Mouse (Mus musculus) thymus, adult 2 months (tissue): ENCODE measurements around the gene Ccdc6. TPM values are rescaled to one million over a fixed set of nuclear protein-coding genes. Genes with fewer than 3 reads are reported as not detected.

Experiments
- DNase-seq: peaks from one replicate; pipeline ENCODE4 v3.0.0; 2021
- H3K27ac ChIP-seq: fragments of 200-500 bp; 2 replicates; pipeline ENCODE4 v1.5.1; 2012; ENCODE audit warnings: low read length, control low read depth; ENCODE audit not compliant: control insufficient read depth, insufficient read depth
- H3K27me3 ChIP-seq: fragments of 200-500 bp; 2 replicates; pipeline ENCODE4 v1.6.1; 2012; ENCODE audit warnings: mild to moderate bottlenecking, low read length, moderate library complexity, mixed read lengths; ENCODE audit not compliant: control insufficient read depth, insufficient read depth
- H3K36me3 ChIP-seq: fragments of 200-500 bp; 2 replicates; pipeline ENCODE4 v1.6.1; 2012; ENCODE audit warnings: mild to moderate bottlenecking, low read length, moderate library complexity; ENCODE audit not compliant: control insufficient read depth, insufficient read depth
- H3K4me1 ChIP-seq: fragments of 200-500 bp; replicated peaks from 2 replicates; pipeline ENCODE4 v1.6.1; 2012; ENCODE audit warnings: low read length; ENCODE audit not compliant: control insufficient read depth, insufficient read depth
- H3K4me3 ChIP-seq: fragments of 200-500 bp; 2 replicates; pipeline ENCODE4 v1.5.1; 2012; ENCODE audit warnings: mild to moderate bottlenecking, low read length, control low read depth, moderate library complexity; ENCODE audit not compliant: control insufficient read depth, insufficient read depth
- CTCF ChIP-seq: fragments of 200-500 bp; IDR thresholded peaks from 2 replicates; pipeline ENCODE4 v1.5.1; 2012; ENCODE audit warnings: mild to moderate bottlenecking, control low read depth, low read length, moderate library complexity, borderline replicate concordance; ENCODE audit not compliant: control insufficient read depth, poor library complexity, insufficient read depth; ENCODE audit errors: extremely low read depth
- POLR2A ChIP-seq: fragments of 200-500 bp; IDR thresholded peaks from 2 replicates; pipeline ENCODE4 v1.6.1; 2012; ENCODE audit warnings: mild to moderate bottlenecking, low read length, control low read depth, moderate library complexity; ENCODE audit not compliant: control insufficient read depth, poor library complexity, insufficient read depth; ENCODE audit errors: extremely low read depth
- WGBS: fragments of 180-500 bp; shearing (Covaris S2); methylation state at CpG from one replicate; pipeline ENCODE4 v1.1.7; 2018; 5-methylcytosine and 5-hydroxymethylcytosine counted together
- polyA plus RNA-seq: library from polyadenylated mRNA; depleted of rRNA; stranded (reverse); fragments of >200 nt; gene quantifications from 2 replicates; pipeline ENCODE4 v1.2.3, GENCODE M21; 2012

Ccdc6 gene
- polyA plus RNA-seq, 1 experiment: 45.5 TPM

DNA sequence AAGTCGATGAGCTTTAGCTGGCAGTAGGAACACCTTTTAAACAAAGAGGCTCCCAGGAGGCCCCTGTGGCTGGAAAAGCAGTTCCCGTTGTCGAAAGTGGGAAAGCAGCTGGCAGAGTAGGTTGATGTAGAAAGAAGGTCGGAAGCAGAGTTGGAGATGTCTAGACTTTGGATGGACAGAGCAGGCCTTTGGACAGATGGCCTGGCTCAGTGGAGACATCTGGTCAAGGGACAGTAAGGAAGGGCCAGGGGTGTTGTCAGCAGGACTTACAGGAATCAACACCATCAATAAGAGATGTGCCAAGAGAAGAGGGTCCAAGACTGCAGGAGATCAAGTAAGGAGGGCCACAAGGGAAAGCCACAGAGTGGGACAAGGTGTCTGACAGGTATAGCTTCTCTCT is 53.4 kb downstream of the Ccdc6 start:
- Histone ChIP-seq H3K27ac (no peak overlapping the region), H3K36me3 (peaks cover 10% of the 10 kb centered on the region; the same call in 1 of the 2 replicates), H3K4me3 (no peak overlapping the region), H3K27me3 (no peaks in the 10 kb centered on the region), H3K4me1 (peaks cover 4% of the 10 kb centered on the region)
- no peak for DNase-seq
- WGBS: 94% methylated on average over 4 of the region's 4 CpGs
- TF ChIP-seq CTCF (no peak), POLR2A (no peak)

DNA sequence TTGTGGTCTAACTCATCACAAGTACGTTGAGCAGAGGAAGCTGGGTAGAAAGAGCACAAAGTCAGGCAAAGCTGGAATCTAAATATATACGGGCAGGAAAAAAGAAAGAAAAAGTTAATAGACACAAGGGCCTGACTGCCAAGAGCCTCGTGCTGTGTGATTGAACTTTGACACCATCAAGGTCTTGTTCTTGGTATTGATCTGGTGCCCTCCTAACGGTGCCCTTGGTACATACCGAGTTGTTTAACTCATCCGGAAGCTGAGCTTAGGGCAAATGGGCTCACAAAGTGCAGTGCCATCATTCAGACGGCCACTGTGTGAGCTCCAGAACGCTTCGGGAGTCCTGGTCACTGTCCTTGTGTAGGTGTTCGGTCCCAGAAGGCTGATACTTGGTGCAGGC is 54.2 kb downstream of the Ccdc6 start:
- peaks cover 6% of the 10 kb centered on the region; the same call in 1 of the 2 replicates for H3K36me3 ChIP-seq
- H3K27ac ChIP-seq: no peak overlapping the region
- 95% methylated on average over 10 of the region's 10 CpGs for WGBS
- H3K4me3 ChIP-seq: no peak overlapping the region
- H3K27me3 ChIP-seq: no peaks in the 10 kb centered on the region
- DNase-seq: no peak
- TF ChIP-seq CTCF (no peak), POLR2A (no peak)
- peaks cover 4% of the 10 kb centered on the region for H3K4me1 ChIP-seq

DNA sequence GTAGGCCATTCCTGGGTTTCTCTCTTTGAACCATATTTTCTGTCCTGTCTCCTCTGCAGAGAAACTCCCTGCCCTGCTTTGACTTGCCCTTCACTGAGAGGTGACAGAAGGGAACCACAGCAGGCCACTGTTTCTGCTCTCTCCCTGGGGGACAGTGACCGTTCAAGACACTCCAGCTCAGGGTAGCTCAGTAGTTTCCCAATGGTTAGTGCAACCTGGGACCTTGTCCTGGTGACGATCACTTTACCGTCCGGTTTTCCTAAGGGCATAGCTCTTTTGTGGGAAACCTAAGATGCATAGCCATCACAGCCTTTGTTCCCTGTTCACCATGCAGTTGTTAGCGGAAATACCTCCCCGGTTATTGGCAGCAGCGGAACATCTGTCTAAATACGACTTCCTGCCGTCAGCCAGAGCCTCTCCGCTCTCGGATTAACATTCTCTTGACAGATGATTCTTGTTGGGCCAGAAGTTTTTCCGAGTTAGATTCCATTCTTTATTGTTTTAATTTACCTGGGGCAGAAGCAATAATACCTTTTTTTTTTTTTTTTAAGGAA is 55.3 kb downstream of the Ccdc6 start:
- no peak for TF ChIP-seq CTCF
- no peak for TF ChIP-seq POLR2A
- Histone ChIP-seq H3K4me3 (no peak overlapping the region), H3K27me3 (no peaks in the 10 kb centered on the region), H3K27ac (peak overlapping the region; percentile 59; the same call in 1 of the 2 replicates), H3K36me3 (peaks cover 9% of the 10 kb centered on the region), H3K4me1 (peaks cover 4% of the 10 kb centered on the region)
- no peak for DNase-seq
- WGBS: 58% methylated on average over 12 of the region's 12 CpGs

DNA sequence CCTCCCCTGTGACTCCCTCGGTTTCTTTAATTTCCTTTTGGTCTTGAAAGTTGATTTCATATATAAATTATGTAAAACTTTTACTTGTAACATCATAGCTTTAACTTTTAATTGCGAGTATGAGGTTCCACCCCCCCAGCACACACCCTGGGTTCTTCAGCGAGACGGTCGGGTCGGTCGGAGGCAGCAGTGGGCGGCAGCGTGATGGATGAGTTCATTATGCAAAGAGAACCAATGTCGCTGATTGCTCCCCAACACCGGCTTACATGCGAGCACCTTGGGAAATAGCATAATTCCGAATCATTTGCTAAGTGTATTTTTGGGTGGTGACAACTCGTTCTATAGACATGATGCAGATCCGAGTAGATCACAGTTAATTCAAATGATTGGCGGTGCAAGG is 56.9 kb downstream of the Ccdc6 start:
- Histone ChIP-seq H3K27me3 (no peaks in the 10 kb centered on the region), H3K27ac (no peak overlapping the region), H3K4me1 (peaks cover 4% of the 10 kb centered on the region), H3K4me3 (no peak overlapping the region), H3K36me3 (peaks cover 6% of the 10 kb centered on the region)
- DNase-seq: no peak
- TF ChIP-seq CTCF (no peak), POLR2A (no peak)
- WGBS: 98% methylated on average over 16 of the region's 16 CpGs

DNA sequence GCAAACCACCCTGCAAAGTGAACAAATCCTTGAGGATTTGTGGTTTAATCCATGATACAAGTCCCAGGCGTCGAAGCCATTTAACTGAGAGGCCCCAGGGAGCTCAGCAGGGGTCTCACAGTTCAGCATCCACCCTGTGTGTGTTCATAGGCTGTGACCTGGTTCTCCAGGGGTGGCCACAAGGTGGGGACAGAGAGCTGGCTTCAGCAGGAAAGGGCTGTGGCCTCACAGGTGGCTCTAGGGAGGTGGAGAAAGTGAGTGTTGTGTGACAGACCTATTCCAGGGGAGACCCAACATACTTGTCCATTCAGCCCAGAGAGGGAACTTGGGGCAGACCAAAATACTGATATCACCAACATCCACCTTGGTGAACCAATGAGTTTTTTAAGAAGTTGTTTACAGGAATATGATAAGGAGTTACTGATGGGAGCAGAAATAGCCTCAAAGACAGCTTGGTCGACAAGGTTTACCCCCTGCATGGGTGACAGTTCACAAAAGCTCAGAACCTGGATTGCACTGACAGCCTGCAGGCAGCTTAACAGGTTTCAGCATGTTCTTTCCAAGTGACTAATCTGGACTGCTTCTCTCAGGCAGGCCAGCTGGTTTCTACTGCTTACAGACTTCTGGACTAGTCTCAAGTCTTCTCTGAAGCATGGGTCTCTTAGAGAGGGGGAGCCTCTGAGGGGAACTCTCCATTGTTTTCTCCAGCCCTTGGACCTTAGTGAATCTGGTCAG is 59.7 kb downstream of the Ccdc6 start:
- peak; percentile 78 for DNase-seq
- Histone ChIP-seq H3K27me3 (no peaks in the 10 kb centered on the region), H3K27ac (no peak overlapping the region), H3K4me1 (peaks cover 4% of the 10 kb centered on the region), H3K4me3 (no peak overlapping the region), H3K36me3 (peaks cover 6% of the 10 kb centered on the region)
- TF ChIP-seq POLR2A (no peak), CTCF (peak; percentile 80)
- WGBS: 89% methylated on average over 3 of the region's 3 CpGs

DNA sequence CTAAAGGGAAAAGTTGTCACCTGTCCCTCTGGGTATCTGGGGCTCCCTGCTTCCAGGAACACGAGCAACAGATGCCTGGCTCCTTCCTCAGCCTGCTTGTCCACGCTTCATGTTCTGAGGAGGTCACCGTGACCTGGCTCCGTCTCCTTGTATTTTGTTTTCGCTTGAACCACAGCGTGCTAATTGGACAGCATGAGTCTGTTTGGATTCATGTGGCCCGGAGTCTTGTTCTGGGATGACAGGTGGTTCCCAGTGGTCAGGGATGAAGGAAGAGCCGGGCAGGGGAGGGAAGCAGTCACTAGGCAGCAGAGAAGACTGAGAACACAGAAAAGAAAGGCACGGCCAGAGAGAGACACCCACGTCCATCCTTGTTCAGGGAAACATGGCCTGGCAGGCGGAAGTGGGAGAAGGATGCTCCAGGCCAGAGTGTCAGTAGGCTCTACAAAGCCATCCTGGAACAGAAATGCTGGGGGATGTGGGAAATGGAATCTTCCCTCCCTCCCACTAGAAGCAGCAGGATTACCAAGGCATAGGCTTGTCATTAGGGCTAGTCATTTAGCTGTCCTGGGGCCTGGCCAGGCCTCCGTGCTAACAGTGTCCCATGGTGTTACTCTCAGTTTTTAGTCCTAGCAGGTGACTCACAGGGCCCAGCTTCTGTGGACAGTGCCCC is 62.9 kb downstream of the Ccdc6 start:
- Histone ChIP-seq H3K27me3 (no peaks in the 10 kb centered on the region), H3K36me3 (peaks cover 6% of the 10 kb centered on the region), H3K27ac (no peak overlapping the region), H3K4me3 (no peak overlapping the region), H3K4me1 (no peaks in the 10 kb centered on the region)
- 96% methylated on average over 12 of the region's 12 CpGs for WGBS
- TF ChIP-seq CTCF (no peak), POLR2A (no peak)
- DNase-seq: no peak
